Mouse (Mus musculus): ENCODE measurements around the gene Rpl41.
"Not testable (repeated sequence)": the region's sequence is repeated elsewhere in the genome, so short reads cannot be mapped to it uniquely, and the experiment has no call there.

Rpl41 gene

GRCm38 (mm10) chr10:128556286-128556685, 7.2 kb upstream of the Rpl41 start:
- DNase-seq (ENCODE audit: low spot score in 2 of 2): no peak

DNA sequence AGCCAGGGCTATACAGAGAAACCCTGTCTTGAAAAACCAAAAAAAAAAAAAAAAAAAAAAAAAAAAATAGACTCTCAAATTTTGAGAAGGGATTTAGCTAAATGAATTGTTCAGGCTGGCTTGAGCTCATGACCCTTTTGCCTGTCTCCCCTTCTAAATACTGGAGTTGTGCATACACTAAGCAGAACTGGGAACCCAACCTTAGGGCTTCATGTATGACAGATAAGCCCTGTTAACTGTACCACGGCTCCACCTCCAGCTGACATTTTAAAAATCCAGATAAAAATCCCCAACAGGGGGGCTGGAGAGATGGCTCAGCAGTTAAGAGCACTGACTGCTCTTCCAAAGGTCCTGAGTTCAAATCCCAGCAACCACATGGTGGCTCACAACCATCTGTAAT, 6.5 kb upstream of the Rpl41 start:
- DNase-seq (ENCODE audit: low spot score in 2 of 2): not testable (repeated sequence)

- not testable (repeated sequence) for DNase-seq (ENCODE audit: low spot score in 2 of 2)
These were observed 1.2 kb upstream of the Rpl41 start for GRCm38 (mm10) chr10:128550144-128550823.

DNA sequence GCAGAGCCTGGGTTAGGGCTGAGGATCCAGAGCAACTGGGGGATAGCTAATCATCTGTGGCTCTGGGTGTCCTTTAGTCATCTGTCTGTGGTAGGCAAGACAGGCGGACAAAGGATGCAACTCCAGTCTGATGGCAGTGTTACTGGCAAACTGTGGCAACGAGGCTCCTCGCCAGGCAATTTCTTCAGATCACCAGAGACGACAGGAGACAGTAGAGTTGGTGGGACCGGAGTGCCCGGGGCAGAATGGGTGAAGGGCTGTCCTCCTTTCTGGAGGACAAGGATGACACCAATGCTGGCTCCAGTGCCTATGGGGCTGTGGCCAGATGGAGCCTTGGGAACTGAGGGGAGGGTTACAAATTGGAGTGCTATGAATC, 565 bp upstream of the Rpl41 start:
- peak in 1 of 2 experiments; percentile 8 for DNase-seq (ENCODE audit: low spot score in 2 of 2)

- DNase-seq (ENCODE audit: low spot score in 2 of 2): peak; percentile 27 to 32
These were observed 884 bp downstream of the Rpl41 start for GRCm38 (mm10) chr10:128548051-128548791.

GRCm38 (mm10) chr10:128547361-128548032, 1.6 kb downstream of the Rpl41 start, which contains the start of gene Zc3h10:
Gene Zc3h10, minus strand, starts transcription at chr10:128547774.
- peak; percentile 96 for DNase-seq (ENCODE audit: low spot score in 2 of 2)

GRCm38 (mm10) chr10:128546787-128547186, 2.3 kb downstream of the Rpl41 start:
- DNase-seq (ENCODE audit: low spot score in 2 of 2): no peak

- DNase-seq (ENCODE audit: low spot score in 2 of 2): no peak
These were observed 2.7 kb downstream of the Rpl41 start for GRCm38 (mm10) chr10:128546361-128546760.

DNA sequence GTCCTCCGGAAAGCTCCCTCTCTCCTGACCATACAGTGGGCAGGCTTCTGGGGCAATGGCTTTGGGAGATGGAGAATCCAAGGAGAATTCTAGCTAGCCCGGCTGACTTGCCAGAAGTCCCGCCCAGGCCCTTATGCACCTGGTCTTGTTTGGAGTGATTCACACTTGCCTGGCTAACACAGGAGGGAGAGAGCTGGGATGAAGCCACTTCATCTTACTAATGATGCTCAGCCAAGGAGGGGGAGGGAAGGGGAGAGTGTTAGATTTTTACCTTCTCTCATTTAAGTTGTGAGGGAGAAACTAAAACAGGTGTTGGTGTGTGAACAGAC, 3.6 kb downstream of the Rpl41 start:
- no peak for DNase-seq (ENCODE audit: low spot score in 2 of 2)

- no peak for DNase-seq (ENCODE audit: low spot score in 2 of 2)
These were observed 4.2 kb downstream of the Rpl41 start for GRCm38 (mm10) chr10:128544674-128545569.

DNA sequence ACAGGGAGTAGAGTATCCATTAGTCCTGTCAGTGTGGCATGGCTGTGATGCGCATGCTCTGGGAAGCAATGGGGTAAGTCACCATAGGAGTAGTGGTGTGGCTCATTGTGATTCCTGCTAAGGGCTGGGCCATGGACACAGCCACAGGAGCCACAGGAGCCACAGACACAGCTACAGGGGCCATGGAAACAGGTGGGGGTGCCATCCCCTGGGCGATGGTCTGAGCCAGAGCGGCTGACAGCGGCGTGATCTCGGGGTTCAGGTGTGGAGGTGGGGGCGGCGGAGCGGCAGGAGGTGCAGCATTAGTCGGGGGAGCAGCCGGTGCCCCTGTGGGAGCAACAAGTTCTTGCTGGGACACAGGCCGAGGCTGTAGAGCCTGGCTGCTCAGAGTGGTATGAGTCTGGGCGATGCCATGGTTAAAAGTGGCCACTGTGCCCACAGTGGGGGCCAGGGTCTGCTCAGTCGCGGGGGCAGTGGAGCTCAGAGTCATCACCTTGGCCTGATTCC, 4.9 kb downstream of the Rpl41 start:
- no peak for DNase-seq (ENCODE audit: low spot score in 2 of 2)

- no peak for DNase-seq (ENCODE audit: low spot score in 2 of 2)
These were observed 6.0 kb downstream of the Rpl41 start for GRCm38 (mm10) chr10:128543100-128543499.

DNA sequence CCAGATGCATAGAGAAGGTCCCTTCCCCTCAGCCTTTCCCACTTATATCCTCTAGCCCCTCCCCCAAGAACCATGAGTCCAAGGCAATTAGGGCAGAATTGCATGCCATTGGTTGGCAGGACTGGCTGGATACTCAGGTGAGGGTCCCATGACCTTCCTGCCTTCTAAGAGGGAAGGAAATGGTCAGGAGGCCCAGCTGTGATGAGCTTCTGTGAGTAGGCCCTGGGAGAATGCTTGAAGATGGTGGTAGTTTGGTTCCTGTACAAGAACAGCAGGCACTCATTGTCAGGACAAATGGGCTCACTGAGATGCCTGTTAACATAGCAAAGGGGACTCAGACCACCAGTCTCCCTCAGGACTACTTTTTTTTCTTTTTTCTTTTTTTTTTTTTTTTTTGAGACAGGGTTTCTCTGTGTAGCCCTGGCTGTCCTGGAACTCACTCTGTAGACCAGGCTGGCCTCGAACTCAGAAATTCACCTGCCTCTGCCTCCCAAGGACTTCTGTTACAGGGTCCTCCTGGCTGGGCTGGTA, 10.7 kb downstream of the Rpl41 start:
- no peak for DNase-seq (ENCODE audit: low spot score in 2 of 2)

- peak; percentile 93 to 95 for DNase-seq (ENCODE audit: low spot score in 2 of 2)
These were observed 12.7 kb downstream of the Rpl41 start for GRCm38 (mm10) chr10:128536266-128536940.

GRCm38 (mm10) chr10:128535624-128536265, 13.4 kb downstream of the Rpl41 start:
- no peak for DNase-seq (ENCODE audit: low spot score in 2 of 2)

- no peak for DNase-seq (ENCODE audit: low spot score in 2 of 2)
These were observed 13.9 kb downstream of the Rpl41 start for GRCm38 (mm10) chr10:128535206-128535605.

DNA sequence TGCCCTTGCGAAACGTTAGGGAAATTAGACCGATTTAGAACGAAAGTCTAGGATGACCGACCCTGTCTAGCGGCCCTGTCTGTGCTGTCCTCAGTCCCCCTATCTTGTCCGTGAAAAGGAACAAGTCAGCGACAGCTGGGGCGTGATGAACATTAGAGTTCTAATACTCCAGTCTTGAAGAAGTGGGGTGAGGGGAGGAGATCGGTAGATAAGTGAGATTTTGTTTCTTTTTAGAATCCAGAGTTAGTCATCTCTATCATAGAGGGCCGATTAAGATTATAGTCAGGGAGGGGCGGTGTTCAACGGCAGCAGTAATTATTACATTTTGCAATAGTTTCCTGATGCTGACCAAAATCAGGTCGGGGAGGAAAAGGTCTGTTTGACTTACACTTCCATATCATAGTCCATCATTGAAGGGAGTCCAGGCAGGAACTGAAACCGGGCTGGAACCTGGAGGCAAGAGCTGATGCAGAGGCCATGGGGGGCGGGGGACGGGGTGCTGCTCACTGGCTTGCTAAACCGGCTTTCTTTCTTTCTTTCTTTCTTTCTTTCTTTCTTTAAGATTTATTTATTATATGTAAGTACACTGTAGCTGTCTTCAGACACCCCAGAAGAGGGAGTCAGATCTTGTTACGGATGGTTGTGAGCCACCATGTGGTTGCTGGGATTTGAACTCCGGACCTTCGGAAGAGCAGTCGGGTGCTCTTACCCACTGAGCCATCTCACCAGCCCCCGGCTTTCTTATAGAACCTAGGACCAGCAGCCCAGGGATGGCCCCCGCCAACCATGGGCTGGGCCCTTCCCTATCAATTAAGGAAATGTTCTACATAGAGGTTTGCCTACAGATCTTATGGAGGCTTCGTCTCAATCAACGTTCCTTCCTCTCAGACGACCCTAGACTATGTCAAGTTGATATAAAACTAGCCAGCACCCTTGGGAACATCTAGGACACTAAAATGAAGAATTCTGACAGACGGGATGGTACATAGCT, 22.4 kb downstream of the Rpl41 start:
- DNase-seq (ENCODE audit: low spot score in 2 of 2): no peak

DNA sequence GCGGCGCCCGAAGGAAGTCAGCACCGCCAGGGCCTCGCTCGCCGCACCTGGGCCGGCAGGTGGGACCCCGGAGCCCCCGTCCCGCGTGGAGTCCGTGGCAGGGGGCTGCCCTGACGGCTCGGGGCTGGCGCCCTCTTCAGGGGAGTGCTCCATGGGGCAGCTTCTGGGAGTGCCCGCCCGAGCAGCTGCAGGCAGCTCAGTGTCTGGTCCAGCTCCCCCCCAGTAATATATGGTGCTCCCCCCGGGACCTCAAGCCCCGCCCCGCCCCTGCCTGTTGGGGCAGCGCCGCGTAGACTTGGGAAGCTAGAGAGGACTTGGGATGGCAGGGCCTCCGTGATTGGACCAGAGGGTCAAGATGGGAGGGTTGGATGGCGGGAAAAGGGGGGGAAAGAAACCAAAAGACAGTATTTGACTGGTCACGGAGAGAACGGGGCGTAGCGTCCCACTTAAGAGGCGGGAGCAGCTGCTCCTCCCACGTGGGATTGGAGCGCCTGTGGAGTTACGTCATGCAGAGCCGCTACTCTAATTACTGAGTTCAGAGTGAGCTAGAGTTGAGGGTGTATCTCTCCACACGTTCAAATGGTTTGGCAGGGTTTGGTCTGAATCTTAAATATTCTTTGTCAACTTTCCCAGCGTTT, 23.3 kb downstream of the Rpl41 start, which contains the start of gene Esyt1:
Gene Esyt1, minus strand, starts transcription at position 201 of the 638 bp plus-strand sequence.
- DNase-seq (ENCODE audit: low spot score in 2 of 2): peak; percentile 82 to 88
